Mouse (Mus musculus): ENCODE measurements at regions not wholly inside any gene's neighbourhood (a gene's known extent, or its start where the extent isn't known, plus 50 kb on each side); places are given as distances from the start of the nearest gene placed in this dataset.

GRCm38 (mm10) chr4:95501164-95501563, 56.1 kb upstream of the Fggy start:
- no peak overlapping the region for H3K27ac ChIP-seq (replicated peaks in 1 of 2; ENCODE audit: control insufficient read depth in 1 of 2, insufficient read depth in 1 of 2, low read depth in 2 of 2, low read length in 2 of 2)
- WGBS: 47% methylated on average over 2 of the region's 2 CpGs
- ATAC-seq (ENCODE audit: insufficient number of reproducible peaks, insufficient read depth, low FRiP score, low read depth): no peak

DNA sequence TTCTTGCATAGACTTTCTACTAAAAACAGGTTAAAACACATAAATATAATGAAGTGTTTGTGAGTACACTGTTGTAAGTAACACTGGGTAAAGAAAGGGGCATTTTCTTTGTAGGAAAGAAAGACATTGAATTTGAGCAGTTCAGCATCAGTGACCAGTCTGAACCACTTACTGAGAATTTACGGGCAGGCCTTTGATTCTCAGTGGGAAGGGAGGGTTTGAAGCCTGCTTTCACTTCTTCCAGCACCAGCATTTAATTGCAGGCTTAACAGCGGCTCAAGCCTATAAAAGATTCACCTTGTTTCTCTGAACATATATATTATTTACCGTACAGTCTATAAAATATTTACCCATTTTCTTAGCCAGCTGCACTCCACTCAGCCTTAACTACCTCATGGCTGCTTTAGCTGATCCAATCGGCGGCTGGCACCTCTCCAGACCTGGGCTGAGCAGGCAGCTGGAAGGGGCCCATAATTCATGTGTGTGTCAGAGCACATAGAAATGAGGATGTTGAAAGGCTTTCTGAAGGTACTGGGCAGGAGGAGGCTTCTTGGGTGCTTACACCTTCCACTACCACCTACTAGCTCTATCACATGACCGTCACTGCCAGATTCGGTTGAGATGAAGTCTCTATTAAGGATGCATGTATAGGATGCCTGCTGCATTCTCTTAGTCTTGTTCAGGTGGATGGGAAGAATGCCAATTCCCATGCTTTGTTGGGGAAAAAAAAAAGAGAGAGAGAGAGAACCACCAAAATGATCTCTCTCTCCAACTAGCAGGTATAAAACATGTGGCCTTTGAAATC, 50.0 kb upstream of the Fggy start:
- no peak overlapping the region for H3K27ac ChIP-seq (replicated peaks in 1 of 2; ENCODE audit: control insufficient read depth in 1 of 2, insufficient read depth in 1 of 2, low read depth in 2 of 2, low read length in 2 of 2)
- no peaks in the 10 kb centered on the region for H3K4me1 ChIP-seq (ENCODE audit: control insufficient read depth in 2 of 2, insufficient read depth in 2 of 2, low read length in 2 of 2)
- H3K36me3 ChIP-seq (ENCODE audit: control insufficient read depth, insufficient read depth, low read length): no peaks in the 10 kb centered on the region
- H3K9me3 ChIP-seq (ENCODE audit: control insufficient read depth, low read length): no peaks in the 10 kb centered on the region
- 83% methylated on average over 7 of the region's 7 CpGs for WGBS
- ATAC-seq (ENCODE audit: insufficient number of reproducible peaks, insufficient read depth, low FRiP score, low read depth): no peak
- H3K9ac ChIP-seq (ENCODE audit: low read length): no peak overlapping the region
- H3K4me3 ChIP-seq (ENCODE audit: control insufficient read depth in 1 of 2, insufficient read depth in 1 of 2, low read depth in 1 of 2, low read length in 2 of 2): no peak overlapping the region
- H3K27me3 ChIP-seq (ENCODE audit: control insufficient read depth, insufficient read depth, low read length): no peaks in the 10 kb centered on the region
- H3K4me2 ChIP-seq (ENCODE audit: low read length): no peak overlapping the region

More at GRCm38 (mm10) chr4:95501164-95501563, 56.1 kb upstream of the Fggy start:
- no peaks in the 10 kb centered on the region for H3K36me3 ChIP-seq (ENCODE audit: control insufficient read depth, insufficient read depth, low read length)
- no peaks in the 10 kb centered on the region for H3K9me3 ChIP-seq (ENCODE audit: control insufficient read depth, low read length)
- H3K27me3 ChIP-seq (ENCODE audit: control insufficient read depth, insufficient read depth, low read length): no peaks in the 10 kb centered on the region
- H3K4me2 ChIP-seq (ENCODE audit: low read length): no peak overlapping the region
- H3K4me1 ChIP-seq (ENCODE audit: control insufficient read depth in 2 of 2, insufficient read depth in 2 of 2, low read length in 2 of 2): no peaks in the 10 kb centered on the region
- H3K4me3 ChIP-seq (ENCODE audit: control insufficient read depth in 1 of 2, insufficient read depth in 1 of 2, low read depth in 1 of 2, low read length in 2 of 2): no peak overlapping the region
- H3K9ac ChIP-seq (ENCODE audit: low read length): no peak overlapping the region

All from heart, embryonic 14.5 days (tissue).